Mouse (Mus musculus) kidney, adult 2 months (tissue): ENCODE results near the gene Ell. TPM values are rescaled to one million over a fixed set of nuclear protein-coding genes. Genes with fewer than 3 reads are reported as not detected.

Source experiments
- DNase-seq: peaks from one replicate; pipeline ENCODE4 v3.0.0; 2021
- H3K27ac ChIP-seq: fragments of 200-500 bp; 2 replicates; pipeline ENCODE4 v1.5.1; 2012; ENCODE audit warnings: low read depth, low read length, control low read depth, inconsistent platforms; ENCODE audit not compliant: insufficient read depth
- H3K27me3 ChIP-seq: fragments of 200-500 bp; replicated peaks from 2 replicates; pipeline ENCODE4 v1.6.1; 2012; ENCODE audit warnings: mild to moderate bottlenecking, moderate library complexity, low read length, inconsistent platforms; ENCODE audit not compliant: control insufficient read depth, insufficient read depth
- H3K36me3 ChIP-seq: fragments of 200-500 bp; 2 replicates; pipeline ENCODE4 v1.6.1; 2012; ENCODE audit warnings: mild to moderate bottlenecking, moderate library complexity, low read length, inconsistent platforms; ENCODE audit not compliant: control insufficient read depth, insufficient read depth
- H3K4me1 ChIP-seq: fragments of 200-500 bp; 2 replicates; pipeline ENCODE4 v1.6.1; 2011; ENCODE audit warnings: low read length; ENCODE audit not compliant: control insufficient read depth, insufficient read depth
- H3K4me3 ChIP-seq: fragments of 200-500 bp; 2 replicates; pipeline ENCODE4 v1.5.1; 2011; ENCODE audit warnings: mild to moderate bottlenecking, low read depth, low read length, control low read depth; ENCODE audit not compliant: insufficient read depth
- CTCF ChIP-seq: fragments of 200-500 bp; conservative IDR thresholded peaks from 2 replicates; pipeline ENCODE4 v1.5.1; 2011; ENCODE audit warnings: low read depth, mild to moderate bottlenecking, control low read depth, low read length, moderate library complexity, mixed read lengths; ENCODE audit not compliant: insufficient read depth, insufficient read length
- POLR2A ChIP-seq: fragments of 200-500 bp; IDR thresholded peaks from one replicate; pipeline ENCODE4 v1.6.1; 2011; ENCODE audit warnings: low read depth, low read length, control low read depth
- WGBS: fragments of 180-500 bp; shearing (Covaris S2); methylation state at CpG from one replicate; pipeline ENCODE4 v1.1.7; 2018; 5-methylcytosine and 5-hydroxymethylcytosine counted together
- polyA plus RNA-seq: library from polyadenylated mRNA; depleted of rRNA; stranded (reverse); fragments of >200 nt; gene quantifications from 2 replicates; pipeline ENCODE4 v1.2.3, GENCODE M21; 2012

Ell gene
- polyA plus RNA-seq, 1 experiment: 16.4 TPM

DNA sequence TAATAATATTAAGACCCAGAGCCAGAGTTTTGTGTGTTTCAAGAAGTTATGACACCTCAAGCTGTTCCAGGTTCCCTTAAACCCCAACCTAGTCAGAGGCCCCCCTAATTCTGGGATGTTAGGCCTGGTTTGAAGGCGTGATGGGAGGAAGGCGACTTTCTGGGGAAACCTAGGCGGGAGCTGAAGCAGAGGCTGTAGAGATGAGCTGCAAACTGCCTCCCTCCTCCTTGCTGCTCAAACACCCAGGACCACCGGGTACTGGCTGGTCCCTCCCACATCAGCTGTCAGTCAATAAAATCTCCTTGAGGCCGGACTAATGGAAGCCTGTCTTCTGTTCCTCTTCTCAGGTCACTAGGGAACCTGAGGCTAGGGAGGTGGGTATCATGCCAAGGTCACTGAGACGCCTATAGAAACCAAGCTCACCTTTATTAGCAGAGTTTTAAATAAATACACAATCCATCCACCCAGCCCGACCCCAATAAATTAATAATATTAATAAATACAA is 89.8 kb downstream of the Ell start:
- Histone ChIP-seq H3K27me3 (no peaks in the 10 kb centered on the region), H3K4me3 (no peak overlapping the region), H3K36me3 (no peaks in the 10 kb centered on the region), H3K4me1 (peaks cover 22% of the 10 kb centered on the region), H3K27ac (no peak overlapping the region)
- DNase-seq: no peak
- TF ChIP-seq CTCF (no peak), POLR2A (no peak)
- WGBS: 68% methylated on average over 7 of the region's 7 CpGs

- 2% methylated on average over 60 of the region's 60 CpGs for WGBS
- DNase-seq: peak; percentile 89
Measured at GRCm38 (mm10) chr8:70629574-70630531, 90.6 kb downstream of the Ell start.

GRCm38 (mm10) chr8:70630532-70631381 is 91.5 kb downstream of the Ell start:
- Histone ChIP-seq H3K4me3 (peak overlapping the region; percentile 63), H3K4me1 (peaks cover 39% of the 10 kb centered on the region), H3K36me3 (no peaks in the 10 kb centered on the region), H3K27me3 (no peaks in the 10 kb centered on the region), H3K27ac (peak overlapping the region; percentile 70)
- peak; percentile 91 for DNase-seq
- TF ChIP-seq POLR2A (no peak), CTCF (0 out of 2 replicates have a peak, but pooled peaks have one; percentile 1)
- WGBS: 14% methylated on average over 22 of the region's 22 CpGs

More at GRCm38 (mm10) chr8:70629574-70630531, 90.6 kb downstream of the Ell start:
- peak overlapping the region; percentile 71 for H3K4me3 ChIP-seq
- H3K4me1 ChIP-seq: peaks cover 30% of the 10 kb centered on the region
- H3K27me3 ChIP-seq: no peaks in the 10 kb centered on the region
- TF ChIP-seq CTCF (peak; percentile 99), POLR2A (no peak)
- no peaks in the 10 kb centered on the region for H3K36me3 ChIP-seq
- peak overlapping the region; percentile 59 for H3K27ac ChIP-seq

DNA sequence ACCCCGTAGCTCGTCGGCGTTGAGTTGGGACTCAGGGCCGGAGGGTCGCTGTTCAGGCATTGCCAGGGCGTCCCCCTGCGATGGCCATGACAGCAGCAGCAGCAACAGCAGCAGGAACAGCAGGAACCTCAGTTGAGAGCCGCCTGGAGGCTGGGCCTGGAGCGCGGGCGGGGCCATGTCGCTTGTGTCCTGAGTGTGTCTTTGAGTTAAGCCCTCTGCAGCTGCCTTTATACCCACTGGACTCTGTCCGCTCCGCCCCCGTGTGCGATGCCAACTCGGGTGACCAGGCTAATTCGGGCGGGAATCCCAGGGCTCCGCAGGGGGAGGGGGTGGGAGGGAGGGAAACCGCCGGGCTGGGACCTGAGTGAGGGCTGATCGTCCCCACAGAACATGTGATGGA is 92.2 kb downstream of the Ell start:
- DNase-seq: peak; percentile 87
- no peaks in the 10 kb centered on the region for H3K27me3 ChIP-seq
- peak overlapping the region; percentile 70 for H3K27ac ChIP-seq
- WGBS: 12% methylated on average over 24 of the region's 24 CpGs
- TF ChIP-seq CTCF (no peak), POLR2A (peak; percentile 88)
- peaks cover 43% of the 10 kb centered on the region for H3K4me1 ChIP-seq
- peak overlapping the region; percentile 63 for H3K4me3 ChIP-seq
- H3K36me3 ChIP-seq: no peaks in the 10 kb centered on the region

- peak within 1 kb of the TSS; percentile 63 for H3K4me3 ChIP-seq
- DNase-seq: no peak
- TF ChIP-seq POLR2A (no peak), CTCF (no peak)
- H3K27ac ChIP-seq: peak within 1 kb of the TSS; percentile 70
- WGBS: 85% methylated on average over 6 of the region's 6 CpGs
- H3K4me1 ChIP-seq: peaks cover 51% of the 10 kb centered on the region
- H3K27me3 ChIP-seq: no peaks in the 10 kb centered on the region
- H3K36me3 ChIP-seq: no peaks in the 10 kb centered on the region
Measured at GRCm38 (mm10) chr8:70632346-70632892, 93.2 kb downstream of the Ell start, which contains the start of gene Gdf15. Gdf15 (minus strand) TSS chr8:70632456.

- H3K27me3 ChIP-seq: no peaks in the 10 kb centered on the region
- peak overlapping the region; percentile 78 for H3K27ac ChIP-seq
- TF ChIP-seq POLR2A: no peak
- TF ChIP-seq CTCF: no peak
- WGBS: 11% methylated on average over 6 of the region's 6 CpGs
- no peak overlapping the region for H3K4me3 ChIP-seq
- no peaks in the 10 kb centered on the region for H3K36me3 ChIP-seq
- H3K4me1 ChIP-seq: peaks cover 59% of the 10 kb centered on the region
- DNase-seq: peak; percentile 92
Measured at GRCm38 (mm10) chr8:70634066-70634465, 94.8 kb downstream of the Ell start.
